Mouse (Mus musculus) MEL (cell line): ENCODE measurements around the gene March4. TPM values are rescaled to one million over a fixed set of nuclear protein-coding genes. Genes with fewer than 3 reads are reported as not detected.

Experiments used
- DNase-seq: peaks from one replicate; pipeline ENCODE4 v3.0.0; 2011; ENCODE audit warnings: low read depth, low spot score
- H3K27ac ChIP-seq: 2 replicates; pipeline ENCODE4 v1.5.1; 2012; ENCODE audit warnings: low read depth, mild to moderate bottlenecking, control low read depth, low read length, moderate library complexity; ENCODE audit not compliant: control insufficient read depth
- H3K27me3 ChIP-seq, 2 experiments: fragments of 150-350 bp in 1 of 2; sonication (generic) in 1 of 2; 2 replicates each; pipeline ENCODE4 v1.6.1; 2012; ENCODE audit warnings: low read length in 2 of 2, mild to moderate bottlenecking in 2 of 2, improper control_type of control experiment in 1 of 2, moderate library complexity in 1 of 2; ENCODE audit not compliant: insufficient read depth in 2 of 2, control insufficient read depth in 1 of 2
- H3K36me3 ChIP-seq, 2 experiments: 2 replicates each; pipeline ENCODE4 v1.6.1; 2012 to 2014; ENCODE audit warnings: low read length in 2 of 2, improper control_type of control experiment in 1 of 2, inconsistent platforms in 1 of 2, mild to moderate bottlenecking in 1 of 2; ENCODE audit not compliant: insufficient read depth in 2 of 2, control insufficient read depth in 1 of 2
- H3K4me1 ChIP-seq, 2 experiments: fragments of 150-350 bp in 1 of 2; sonication (generic) in 1 of 2; 2 replicates each; pipeline ENCODE4 v1.6.1; 2012; ENCODE audit warnings: low read length in 2 of 2, improper control_type of control experiment in 1 of 2, mild to moderate bottlenecking in 1 of 2; ENCODE audit not compliant: insufficient read depth in 2 of 2, control insufficient read depth in 1 of 2
- H3K4me3 ChIP-seq, 2 experiments: fragments of 150-350 bp in 1 of 2; sonication (generic) in 1 of 2; 2 replicates each; pipeline ENCODE4 v1.5.1; 2012; ENCODE audit warnings: low read depth in 2 of 2, low read length in 2 of 2, mild to moderate bottlenecking in 2 of 2, moderate library complexity in 2 of 2, control low read depth in 1 of 2, improper control_type of control experiment in 1 of 2; ENCODE audit not compliant: control insufficient read depth in 1 of 2, insufficient read depth in 1 of 2
- H3K79me2 ChIP-seq: 2 replicates; pipeline ENCODE4 v1.6.1; 2012; ENCODE audit warnings: mild to moderate bottlenecking, low read length, moderate library complexity; ENCODE audit not compliant: control insufficient read depth, poor library complexity, insufficient read depth
- H3K9ac ChIP-seq: 2 replicates; pipeline ENCODE4 v1.6.1; 2012; ENCODE audit warnings: low read depth, mild to moderate bottlenecking, control low read depth, low read length, moderate library complexity; ENCODE audit not compliant: control insufficient read depth, poor library complexity, severe bottlenecking
- H3K9me3 ChIP-seq: fragments of 150-350 bp; sonication (generic); replicated peaks from 2 replicates; pipeline ENCODE4 v1.6.1; 2012; ENCODE audit warnings: mild to moderate bottlenecking, low read length, improper control_type of control experiment, moderate library complexity; ENCODE audit not compliant: insufficient read depth
- BHLHE40 ChIP-seq: IDR thresholded peaks from 2 replicates; pipeline ENCODE4 v1.6.1; 2012; ENCODE audit warnings: low read depth, mild to moderate bottlenecking, inconsistent platforms, low read length, improper control_type of control experiment, borderline replicate concordance
- CHD2 ChIP-seq: IDR thresholded peaks from 2 replicates; pipeline ENCODE4 v1.6.1; 2011; ENCODE audit warnings: low read length, improper control_type of control experiment
- E2F4 ChIP-seq: IDR thresholded peaks from 2 replicates; pipeline ENCODE4 v1.6.1; 2011; ENCODE audit warnings: low read depth, low read length, improper control_type of control experiment, borderline replicate concordance
- ELF1 ChIP-seq: IDR thresholded peaks from 2 replicates; pipeline ENCODE4 v1.6.1; 2014; ENCODE audit warnings: low read depth, mild to moderate bottlenecking, inconsistent platforms, low read length, improper control_type of control experiment, moderate library complexity
- GABPA ChIP-seq: IDR thresholded peaks from 2 replicates; pipeline ENCODE4 v1.6.1; 2012; ENCODE audit warnings: low read depth, mild to moderate bottlenecking, inconsistent platforms, low read length, improper control_type of control experiment, moderate library complexity
- GATA1 ChIP-seq: IDR thresholded peaks from 2 replicates; pipeline ENCODE4 v1.6.1; 2011; ENCODE audit warnings: low read depth, low read length, improper control_type of control experiment
- JUND ChIP-seq: IDR thresholded peaks from 2 replicates; pipeline ENCODE4 v1.6.1; 2011; ENCODE audit warnings: low read depth, mild to moderate bottlenecking, improper control_type of control experiment, low read length
- MAZ ChIP-seq: IDR thresholded peaks from 2 replicates; pipeline ENCODE4 v1.6.1; 2012; ENCODE audit warnings: low read depth, mild to moderate bottlenecking, inconsistent platforms, low read length, improper control_type of control experiment
- MEF2A ChIP-seq: IDR thresholded peaks from 2 replicates; pipeline ENCODE4 v1.6.1; 2014; ENCODE audit warnings: low read depth, mild to moderate bottlenecking, inconsistent platforms, low read length, improper control_type of control experiment; ENCODE audit not compliant: poor library complexity, insufficient replicate concordance, severe bottlenecking; ENCODE audit errors: extremely low read depth
- MYC ChIP-seq: IDR thresholded peaks from 2 replicates; pipeline ENCODE4 v1.6.1; 2011; ENCODE audit warnings: low read depth, mild to moderate bottlenecking, low read length, improper control_type of control experiment, moderate library complexity
- NELFE ChIP-seq: IDR thresholded peaks from 2 replicates; pipeline ENCODE4 v1.6.1; 2011; ENCODE audit warnings: low read depth, low read length, improper control_type of control experiment
- NRF1 ChIP-seq: IDR thresholded peaks from 2 replicates; pipeline ENCODE4 v1.6.1; 2014; ENCODE audit warnings: low read depth, mild to moderate bottlenecking, inconsistent platforms, low read length, improper control_type of control experiment, moderate library complexity; ENCODE audit not compliant: poor library complexity, insufficient read depth, severe bottlenecking
- POLR2A ChIP-seq, 2 experiments: IDR thresholded peaks; 2 replicates each; pipeline ENCODE4 v1.6.1; 2011 to 2012; ENCODE audit warnings: low read length in 2 of 2, mild to moderate bottlenecking in 2 of 2, control low read depth in 1 of 2, improper control_type of control experiment in 1 of 2, low read depth in 1 of 2, moderate library complexity in 1 of 2; ENCODE audit not compliant: control insufficient read depth in 1 of 2, insufficient read depth in 1 of 2, poor library complexity in 1 of 2
- POLR2AphosphoS2 ChIP-seq: IDR thresholded peaks from 2 replicates; pipeline ENCODE4 v1.6.1; 2011; ENCODE audit warnings: low read length, improper control_type of control experiment
- POLR2AphosphoS5 ChIP-seq: IDR thresholded peaks from 2 replicates; pipeline ENCODE4 v1.6.1; 2012; ENCODE audit warnings: low read depth, borderline replicate concordance, mild to moderate bottlenecking, inconsistent platforms, low read length, moderate library complexity, mixed read lengths
- SIN3A ChIP-seq: IDR thresholded peaks from 2 replicates; pipeline ENCODE4 v1.6.1; 2012; ENCODE audit warnings: low read length, improper control_type of control experiment, inconsistent platforms
- SMC3 ChIP-seq: IDR thresholded peaks from 2 replicates; pipeline ENCODE4 v1.6.1; 2011; ENCODE audit warnings: low read depth, low read length, improper control_type of control experiment
- TAL1 ChIP-seq: IDR thresholded peaks from 2 replicates; pipeline ENCODE4 v1.6.1; 2012; ENCODE audit warnings: mild to moderate bottlenecking, inconsistent platforms, low read length, moderate library complexity, mixed read lengths
- TBP ChIP-seq: IDR thresholded peaks from 2 replicates; pipeline ENCODE4 v1.8.0; 2011; ENCODE audit warnings: low read depth, low read length, improper control_type of control experiment
- UBTF ChIP-seq: IDR thresholded peaks from 2 replicates; pipeline ENCODE4 v1.6.1; 2012; ENCODE audit warnings: low read depth, mild to moderate bottlenecking, inconsistent platforms, low read length, improper control_type of control experiment, moderate library complexity, borderline replicate concordance; ENCODE audit not compliant: insufficient read depth
- USF2 ChIP-seq, 2 experiments: IDR thresholded peaks; 2 replicates each; pipeline ENCODE4 v1.6.1; 2011 to 2012; ENCODE audit warnings: improper control_type of control experiment in 2 of 2, low read length in 2 of 2, borderline replicate concordance in 1 of 2, inconsistent platforms in 1 of 2, low read depth in 1 of 2, mild to moderate bottlenecking in 1 of 2; ENCODE audit not compliant: insufficient read depth in 1 of 2
- ZMIZ1 ChIP-seq: IDR thresholded peaks from 2 replicates; pipeline ENCODE4 v1.6.1; 2012; ENCODE audit warnings: low read depth, mild to moderate bottlenecking, inconsistent platforms, low read length, improper control_type of control experiment, moderate library complexity
- ZNF384 ChIP-seq: IDR thresholded peaks from 2 replicates; pipeline ENCODE4 v1.6.1; 2012; ENCODE audit warnings: low read depth, mild to moderate bottlenecking, inconsistent platforms, low read length, improper control_type of control experiment
- polyA plus RNA-seq, 2 experiments: library from polyadenylated mRNA; stranded (reverse) in 1 of 2; unstranded in 1 of 2; fragments of >175 nt in 1 of 2; fragments of >200 nt in 1 of 2; gene quantifications; 2 replicates each; pipeline versions ENCODE4 v1.2.1 to v1.2.4; 2012; ENCODE audit warnings: low replicate concordance in 2 of 2, low read depth in 1 of 2; ENCODE audit not compliant: insufficient read length in 2 of 2, insufficient read depth in 1 of 2, missing spikeins in 1 of 2
- total RNA-seq: library from RNA; depleted of rRNA; stranded (reverse); fragments of 300-350 nt; gene quantifications from 2 replicates; pipeline ENCODE4 v1.2.3, GENCODE M21; 2012

The March4 gene
- total and polyA plus RNA-seq, 3 experiments = not detected

DNA sequence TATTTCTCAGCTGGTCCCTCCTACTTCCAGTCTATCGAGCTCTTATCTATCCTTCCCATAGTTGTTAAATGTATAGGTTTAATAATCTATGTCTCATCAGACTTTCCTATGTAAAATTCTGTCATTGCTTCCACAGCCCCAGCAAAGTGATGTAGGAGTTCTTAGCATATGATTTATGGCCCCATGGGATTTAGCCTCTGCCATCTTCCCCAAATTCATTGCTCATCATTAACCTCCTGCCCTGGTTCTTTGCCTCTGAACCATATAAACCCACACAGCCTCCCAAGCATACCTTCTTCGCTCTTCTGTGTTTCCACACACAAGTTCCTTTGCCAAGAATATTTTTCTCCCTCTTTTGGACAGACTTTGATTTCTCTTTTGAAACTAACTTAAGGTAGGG is 94.0 kb downstream of the March4 start:
- H3K9me3 ChIP-seq = no peaks in the 10 kb centered on the region
- H3K79me2 ChIP-seq = no peaks in the 10 kb centered on the region
- no peak overlapping the region for H3K27ac ChIP-seq
- no peak overlapping the region for H3K4me3 ChIP-seq
- H3K36me3 ChIP-seq = no peaks in the 10 kb centered on the region
- no peak for TF ChIP-seq NELFE
- no peak for TF ChIP-seq POLR2AphosphoS2
- TF ChIP-seq SMC3 = no peak
- TF ChIP-seq MAZ = no peak
- no peak for TF ChIP-seq ELF1
- no peak for TF ChIP-seq POLR2A (IDR thresholded peaks at IDR 0.05; ENCODE audit: control insufficient read depth in 1 of 2, insufficient read depth in 1 of 2, low read depth in 1 of 2, low read length in 2 of 2, poor library complexity in 1 of 2)
- no peak for TF ChIP-seq NRF1
- no peak for TF ChIP-seq GABPA
- TF ChIP-seq ZMIZ1 = no peak
- no peak for TF ChIP-seq BHLHE40
- TF ChIP-seq POLR2AphosphoS5 = no peak
- no peak for TF ChIP-seq UBTF
- no peak for TF ChIP-seq JUND
- TF ChIP-seq MYC = no peak
- no peaks in the 10 kb centered on the region for H3K4me1 ChIP-seq
- no peak overlapping the region for H3K9ac ChIP-seq
- no peak for DNase-seq
- no peaks in the 10 kb centered on the region for H3K27me3 ChIP-seq

- Histone ChIP-seq H3K9ac (no peak overlapping the region), H3K4me1 (no peaks in the 10 kb centered on the region), H3K36me3 (no peaks in the 10 kb centered on the region), H3K79me2 (no peaks in the 10 kb centered on the region), H3K4me3 (no peak overlapping the region), H3K9me3 (no peaks in the 10 kb centered on the region), H3K27ac (no peak overlapping the region), H3K27me3 (no peaks in the 10 kb centered on the region)
- TF ChIP-seq SIN3A (no peak), USF2 (IDR thresholded peaks at IDR 0.05; ENCODE audit: borderline replicate concordance in 1 of 2, insufficient read depth in 1 of 2, low read depth in 1 of 2, low read length in 2 of 2) (no peak), GABPA (no peak), CHD2 (no peak), NELFE (no peak), TBP (no peak), ZNF384 (no peak), POLR2AphosphoS2 (no peak), TAL1 (no peak), GATA1 (no peak), E2F4 (no peak), MEF2A (no peak), POLR2AphosphoS5 (no peak)
- no peak for DNase-seq
Measured at GRCm38 (mm10) chr1:72439146-72439545, 97.6 kb downstream of the March4 start.
